Mouse (Mus musculus) heart, embryonic 16.5 days (tissue): Measurements from ENCODE around the gene F2rl2. TPM values are rescaled to one million over a fixed set of nuclear protein-coding genes. Genes with fewer than 3 reads are reported as not detected.

Source experiments
- ATAC-seq: fragments of 200-750 bp; cut with Nextera tagmentation; replicated peaks from 2 replicates; pipeline ENCODE4 v1.8.0; 2017; ENCODE audit warnings: moderate number of reproducible peaks; ENCODE audit not compliant: insufficient read depth, low FRiP score; ENCODE audit errors: extremely low read depth
- H3K27ac ChIP-seq: fragments of 300-500 bp; sonication (generic); 2 replicates; pipeline ENCODE4 v1.5.1; 2014; ENCODE audit warnings: mild to moderate bottlenecking, low read length, control low read depth, moderate library complexity
- H3K27me3 ChIP-seq: fragments of 300-500 bp; sonication (generic); 2 replicates; pipeline ENCODE4 v1.6.1; 2014; ENCODE audit warnings: low read length, mixed read lengths; ENCODE audit not compliant: control insufficient read depth, insufficient read depth
- H3K36me3 ChIP-seq: fragments of 300-500 bp; sonication (generic); 2 replicates; pipeline ENCODE4 v1.6.1; 2014; ENCODE audit not compliant: control insufficient read depth, insufficient read depth
- H3K4me1 ChIP-seq: fragments of 300-500 bp; sonication (generic); 2 replicates; pipeline ENCODE4 v1.6.1; 2014; ENCODE audit warnings: low read length, mixed read lengths; ENCODE audit not compliant: control insufficient read depth, insufficient read depth
- H3K4me2 ChIP-seq: fragments of 300-500 bp; sonication (generic); 2 replicates; pipeline ENCODE4 v1.6.1; 2014; ENCODE audit warnings: low read depth, mild to moderate bottlenecking, control low read depth, low read length
- H3K4me3 ChIP-seq: fragments of 300-500 bp; sonication (generic); 2 replicates; pipeline ENCODE4 v1.5.1; 2014; ENCODE audit warnings: mild to moderate bottlenecking, control low read depth, low read length
- H3K9ac ChIP-seq: fragments of 300-500 bp; sonication (generic); 2 replicates; pipeline ENCODE4 v1.6.1; 2014; ENCODE audit warnings: low read length, control low read depth
- H3K9me3 ChIP-seq: fragments of 300-500 bp; sonication (generic); replicated peaks from 2 replicates; pipeline ENCODE4 v1.6.1; 2016; ENCODE audit warnings: low read length; ENCODE audit not compliant: control insufficient read depth
- WGBS: fragments of 180-500 bp; shearing (Covaris S2); extraction: QIAGEN DNeasy Blood & Tissue Kit; methylation state at CpG from one replicate; pipeline ENCODE4 v1.1.7; 2014; 5-methylcytosine and 5-hydroxymethylcytosine counted together
- polyA plus RNA-seq: library from polyadenylated mRNA; unstranded; fragments of >200 nt; fragmentation: Nextera tagmentation; extraction: Ambion mirVana; gene quantifications from 2 replicates; pipeline ENCODE4 v1.2.1, GENCODE M21; 2015

Gene F2rl2
- polyA plus RNA-seq, 1 experiment from 2014 or later: 0.72 TPM

DNA sequence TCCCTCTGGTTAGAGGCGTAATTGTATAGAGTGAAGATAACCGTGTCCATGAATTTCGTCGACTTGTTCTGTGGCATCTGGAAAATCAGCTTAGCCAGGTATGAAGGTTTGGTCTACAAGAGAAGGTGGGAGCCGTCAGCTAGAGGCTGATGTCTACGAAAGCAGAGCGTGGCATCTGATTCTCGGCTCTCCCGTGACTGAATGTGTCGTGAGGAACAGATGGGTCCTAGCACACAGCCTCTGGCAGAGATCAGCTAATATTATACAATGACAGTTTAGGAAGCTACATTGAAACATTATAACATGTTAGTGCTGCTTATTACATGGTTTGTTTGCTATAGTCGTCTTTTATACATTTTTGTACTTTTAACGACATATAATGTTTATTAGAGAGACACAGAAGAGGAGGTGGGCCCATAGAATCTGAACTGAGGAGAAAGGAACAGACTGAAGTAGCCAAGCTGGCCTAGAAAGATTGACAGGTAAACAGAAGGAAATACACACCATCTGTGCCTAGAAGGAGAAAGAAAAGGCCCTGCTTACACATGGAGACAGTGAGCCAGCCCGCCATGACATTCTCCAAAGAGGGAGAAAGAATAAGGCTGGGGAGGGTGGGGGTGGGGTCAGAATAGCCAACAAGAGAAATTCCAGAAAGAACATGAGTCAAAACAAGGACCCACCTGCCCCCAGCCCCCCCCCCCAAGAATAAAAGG lies 30.9 kb upstream of the F2rl2 start:
- Histone ChIP-seq H3K27me3 (no peaks in the 10 kb centered on the region), H3K9ac (no peak overlapping the region), H3K36me3 (no peaks in the 10 kb centered on the region; the same call in 1 of the 2 replicates), H3K4me2 (no peak overlapping the region), H3K9me3 (no peaks in the 10 kb centered on the region), H3K4me3 (no peak overlapping the region), H3K4me1 (no peaks in the 10 kb centered on the region), H3K27ac (no peak overlapping the region)
- ATAC-seq: no peak
- WGBS: 83% methylated on average over 13 of the region's 13 CpGs

DNA sequence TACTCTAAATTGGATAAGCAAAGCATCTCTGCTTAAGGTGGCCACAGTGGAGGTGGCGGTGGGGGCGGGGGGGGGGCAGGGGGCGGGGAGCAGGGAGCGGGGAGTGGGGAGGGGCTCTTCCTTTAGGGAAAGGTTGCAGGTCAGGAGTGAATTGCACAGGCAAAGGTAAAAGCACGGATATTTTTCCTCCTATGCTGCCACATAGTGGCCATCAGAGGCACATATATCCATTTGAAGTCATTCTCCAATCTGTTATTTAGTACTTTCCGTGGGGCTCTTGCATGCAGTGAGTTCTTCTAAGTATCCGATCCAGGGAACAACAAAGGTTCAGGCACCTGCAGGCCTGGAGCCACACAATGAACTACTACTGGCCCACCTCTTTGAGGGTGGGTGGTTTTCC lies 29.4 kb upstream of the F2rl2 start:
- H3K36me3 ChIP-seq: no peaks in the 10 kb centered on the region; the same call in 1 of the 2 replicates
- no peaks in the 10 kb centered on the region for H3K9me3 ChIP-seq
- 0 out of 2 replicates have a peak, but pooled peaks have one; percentile 43 for ATAC-seq
- WGBS: 14% methylated on average over 7 of the region's 7 CpGs
- peaks cover 5% of the 10 kb centered on the region; the same call in 1 of the 2 replicates for H3K4me1 ChIP-seq
- H3K4me3 ChIP-seq: no peak overlapping the region
- no peaks in the 10 kb centered on the region for H3K27me3 ChIP-seq
- H3K9ac ChIP-seq: no peak overlapping the region
- H3K4me2 ChIP-seq: no peak overlapping the region; the same call in 1 of the 2 replicates
- H3K27ac ChIP-seq: no peak overlapping the region

DNA sequence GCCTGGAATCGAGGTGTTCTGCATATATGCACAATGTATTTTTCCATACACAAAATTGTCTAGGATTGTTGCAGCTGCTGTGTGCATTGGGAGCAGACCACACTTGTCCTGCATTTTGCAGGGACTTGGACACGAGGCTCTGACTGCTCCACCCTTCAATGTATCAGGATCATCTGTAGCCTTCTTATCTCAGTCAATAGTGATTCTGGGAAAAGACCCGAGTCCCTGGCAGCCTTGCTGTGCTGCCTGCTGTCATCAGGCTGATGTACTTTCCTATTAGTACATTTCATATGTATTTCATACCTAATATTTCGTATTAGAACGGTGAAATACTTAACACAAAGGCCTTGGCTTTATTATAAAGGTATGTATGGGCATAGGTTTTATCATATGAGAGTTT lies 26.1 kb upstream of the F2rl2 start:
- Histone ChIP-seq H3K4me1 (peaks cover 5% of the 10 kb centered on the region; the same call in 1 of the 2 replicates), H3K9ac (no peak overlapping the region), H3K27me3 (no peaks in the 10 kb centered on the region), H3K4me2 (no peak overlapping the region), H3K4me3 (no peak overlapping the region), H3K9me3 (no peaks in the 10 kb centered on the region), H3K27ac (no peak overlapping the region), H3K36me3 (no peaks in the 10 kb centered on the region; the same call in 1 of the 2 replicates)
- WGBS: 65% methylated on average over 5 of the region's 5 CpGs
- ATAC-seq: no peak

DNA sequence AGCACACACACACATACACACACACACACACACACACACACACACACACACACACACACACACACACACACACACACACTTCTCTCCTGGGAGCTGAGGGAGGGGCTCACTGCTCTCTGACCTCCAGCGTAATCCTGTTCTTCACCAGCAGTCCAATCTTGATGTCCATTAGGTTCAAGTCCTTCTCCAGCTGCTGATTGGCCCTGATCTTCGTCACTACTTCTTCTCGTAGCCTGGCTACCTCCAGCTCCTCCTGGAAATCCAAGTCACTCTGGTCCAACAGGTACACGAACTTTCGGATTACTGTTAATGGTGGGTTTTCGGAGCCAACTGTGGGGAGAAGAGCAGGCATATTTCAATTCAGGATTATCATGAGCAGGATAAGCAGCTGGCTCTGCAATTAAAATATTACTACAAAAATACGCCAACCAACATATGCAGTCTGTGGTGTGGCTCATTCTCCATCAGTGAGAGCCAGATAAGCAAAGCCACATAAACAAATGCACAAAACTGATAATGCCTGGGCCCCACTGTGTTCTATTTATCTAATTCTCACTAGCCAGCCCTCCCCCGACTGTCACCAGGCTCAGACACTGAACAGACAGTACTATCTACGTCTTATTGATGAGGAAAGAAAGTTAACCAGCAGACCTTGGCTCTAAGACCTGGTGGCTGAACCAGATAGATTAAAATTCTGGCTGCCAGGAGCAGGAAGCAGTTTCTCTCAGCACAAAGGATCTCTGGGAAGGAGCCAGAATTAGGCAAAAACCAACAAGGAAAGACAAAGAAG lies 25.4 kb upstream of the F2rl2 start:
- Histone ChIP-seq H3K27ac (peak overlapping the region; percentile 31), H3K9me3 (no peaks in the 10 kb centered on the region), H3K27me3 (no peaks in the 10 kb centered on the region), H3K36me3 (no peaks in the 10 kb centered on the region; the same call in 1 of the 2 replicates), H3K4me1 (peaks cover 5% of the 10 kb centered on the region; the same call in 1 of the 2 replicates), H3K4me3 (no peak overlapping the region), H3K9ac (no peak overlapping the region), H3K4me2 (no peak overlapping the region)
- ATAC-seq: peak; percentile 69
- WGBS: 40% methylated on average over 9 of the region's 9 CpGs

DNA sequence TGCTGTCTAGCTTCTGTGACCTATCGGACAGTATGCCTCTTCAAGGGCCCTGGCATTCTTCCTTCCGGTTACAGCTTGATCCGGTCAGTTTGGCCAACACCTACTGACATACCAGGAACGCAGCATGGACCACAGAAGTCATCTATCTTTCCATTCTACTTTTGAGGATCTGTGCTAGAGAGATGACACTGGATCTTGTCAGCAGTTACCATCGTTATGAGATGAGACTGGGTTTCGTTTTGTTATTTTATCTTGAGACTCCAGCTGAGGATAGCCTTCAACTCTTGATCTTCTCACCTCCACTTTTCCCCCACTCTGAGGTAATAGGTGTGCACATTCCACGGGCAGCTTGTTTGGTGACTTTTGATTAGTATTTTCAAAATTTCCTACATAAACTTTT lies 24.3 kb upstream of the F2rl2 start:
- H3K27me3 ChIP-seq: no peaks in the 10 kb centered on the region
- no peaks in the 10 kb centered on the region for H3K9me3 ChIP-seq
- WGBS: 67% methylated on average over 7 of the region's 7 CpGs
- no peak overlapping the region for H3K4me2 ChIP-seq
- H3K4me1 ChIP-seq: peaks cover 5% of the 10 kb centered on the region; the same call in 1 of the 2 replicates
- no peak overlapping the region for H3K4me3 ChIP-seq
- H3K36me3 ChIP-seq: no peaks in the 10 kb centered on the region; the same call in 1 of the 2 replicates
- no peak overlapping the region for H3K9ac ChIP-seq
- ATAC-seq: no peak
- no peak overlapping the region for H3K27ac ChIP-seq

DNA sequence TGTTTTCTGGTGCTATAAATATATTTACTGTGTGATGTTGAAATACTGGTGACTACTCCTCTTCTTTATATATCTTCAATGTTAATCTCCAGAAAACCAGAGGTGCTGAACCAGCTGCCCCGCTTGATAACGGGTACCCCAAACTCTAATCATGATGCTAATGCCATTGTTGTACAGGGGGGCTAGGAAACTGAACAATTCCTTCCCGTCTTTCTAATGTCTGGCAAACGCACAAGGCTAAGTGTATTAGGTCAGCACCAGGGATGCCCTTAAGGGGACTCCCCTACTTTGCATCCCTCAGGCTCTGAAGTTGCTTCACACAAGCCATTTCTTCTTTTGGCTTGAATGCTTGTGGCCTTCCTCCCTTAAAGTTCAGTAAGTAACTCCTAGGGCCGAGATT lies 17.6 kb upstream of the F2rl2 start:
- H3K27me3 ChIP-seq: no peaks in the 10 kb centered on the region
- H3K9ac ChIP-seq: no peak overlapping the region
- H3K4me3 ChIP-seq: no peak overlapping the region
- H3K4me1 ChIP-seq: no peaks in the 10 kb centered on the region
- ATAC-seq: no peak
- H3K9me3 ChIP-seq: no peaks in the 10 kb centered on the region
- H3K27ac ChIP-seq: no peak overlapping the region
- whole genome bisulfite sequencing: 75% methylated on average over 5 of the region's 5 CpGs
- H3K36me3 ChIP-seq: no peaks in the 10 kb centered on the region
- H3K4me2 ChIP-seq: no peak overlapping the region

DNA sequence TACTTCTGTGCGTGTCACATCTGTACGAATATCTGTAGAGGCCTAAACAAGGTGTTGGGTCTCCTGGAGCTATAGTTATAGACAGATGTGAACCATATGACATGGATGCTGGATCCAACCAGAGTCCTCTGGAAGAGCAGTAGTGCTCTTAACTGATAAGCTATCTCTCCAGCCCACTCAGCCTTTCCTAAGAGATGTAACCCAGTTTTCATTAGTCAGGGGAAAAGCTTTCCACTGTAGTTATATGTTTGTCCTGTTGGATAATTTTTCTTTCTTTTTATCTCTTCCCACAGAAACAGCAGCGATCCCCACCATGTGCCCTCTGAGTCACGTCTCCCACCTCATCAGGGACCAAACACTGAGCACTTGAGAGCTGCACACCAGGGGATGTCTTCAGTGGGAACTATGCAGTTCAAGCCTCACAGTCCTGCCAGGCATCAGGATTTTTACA lies 17.1 kb upstream of the F2rl2 start:
- Histone ChIP-seq H3K4me1 (no peaks in the 10 kb centered on the region), H3K4me2 (no peak overlapping the region), H3K4me3 (no peak overlapping the region), H3K36me3 (no peaks in the 10 kb centered on the region), H3K9ac (no peak overlapping the region), H3K9me3 (no peaks in the 10 kb centered on the region), H3K27me3 (no peaks in the 10 kb centered on the region), H3K27ac (no peak overlapping the region)
- no peak for ATAC-seq
- WGBS: 42% methylated on average over 4 of the region's 4 CpGs

DNA sequence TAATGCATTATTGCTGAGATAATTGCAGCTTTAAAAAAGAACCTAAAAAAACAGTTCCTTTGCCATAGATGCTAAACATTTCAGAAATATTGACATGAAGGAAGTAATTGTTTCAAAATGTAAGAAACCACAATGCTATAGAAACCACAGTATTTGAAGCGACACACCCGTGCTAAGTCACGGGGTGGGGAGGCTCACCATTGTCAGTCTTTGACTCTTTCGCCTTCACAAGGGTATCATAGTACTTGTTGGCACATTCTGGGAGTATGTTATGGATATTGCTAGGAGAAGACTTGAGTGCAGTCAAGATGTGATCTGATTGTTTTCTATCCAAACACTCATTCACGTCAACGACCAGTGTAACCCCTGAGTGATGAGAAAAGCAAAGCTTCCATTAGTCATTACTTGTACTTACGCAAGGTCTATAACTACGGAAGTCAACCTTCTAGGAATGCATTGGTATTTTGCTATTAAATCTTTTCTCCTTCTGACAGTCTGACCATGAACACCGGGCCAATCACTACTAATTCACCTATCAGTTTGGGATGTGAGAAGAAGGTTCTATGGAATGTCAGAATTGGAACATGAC lies 11.9 kb upstream of the F2rl2 start:
- ATAC-seq: no peak
- 86% methylated on average over 9 of the region's 9 CpGs for WGBS

DNA sequence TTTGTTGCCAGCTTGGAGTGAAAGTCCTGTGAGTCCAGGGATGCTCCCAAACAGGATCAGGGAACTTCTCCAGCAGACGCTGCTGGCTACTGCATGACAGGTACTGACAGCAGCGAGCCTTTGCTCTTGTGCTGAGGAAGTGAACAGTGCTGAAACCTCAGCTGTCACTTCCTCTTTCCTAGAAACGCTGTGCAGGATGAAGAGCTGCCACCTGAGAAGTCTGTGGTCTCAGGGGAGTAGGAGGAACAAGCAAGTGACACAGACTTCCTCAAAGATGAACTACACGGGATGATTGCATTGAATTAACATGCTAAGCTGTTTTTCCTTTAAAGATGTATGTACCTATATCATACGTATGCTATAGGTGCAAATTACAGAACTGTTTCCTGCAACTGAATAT lies 10.9 kb upstream of the F2rl2 start:
- H3K4me3 ChIP-seq: no peak overlapping the region
- H3K9me3 ChIP-seq: no peaks in the 10 kb centered on the region
- no peaks in the 10 kb centered on the region for H3K27me3 ChIP-seq
- H3K27ac ChIP-seq: no peak overlapping the region
- 49% methylated on average over 5 of the region's 5 CpGs for WGBS
- no peaks in the 10 kb centered on the region for H3K36me3 ChIP-seq
- H3K4me1 ChIP-seq: no peaks in the 10 kb centered on the region
- H3K9ac ChIP-seq: no peak overlapping the region
- H3K4me2 ChIP-seq: no peak overlapping the region
- ATAC-seq: no peak

More for the DNA sequence above, 11.9 kb upstream of the F2rl2 start:
- Histone ChIP-seq H3K9me3 (no peaks in the 10 kb centered on the region), H3K27me3 (no peaks in the 10 kb centered on the region), H3K4me2 (no peak overlapping the region), H3K4me3 (no peak overlapping the region), H3K27ac (no peak overlapping the region), H3K36me3 (no peaks in the 10 kb centered on the region), H3K9ac (no peak overlapping the region), H3K4me1 (no peaks in the 10 kb centered on the region)
